Mouse (Mus musculus) activated CD4-positive, CD25-positive, alpha-beta regulatory T cell, adult 9 weeks (primary cell): ENCODE measurements around the gene Col3a1. TPM values are rescaled to one million over a fixed set of nuclear protein-coding genes. Genes with fewer than 3 reads are reported as not detected.

Experiments used
- polyA plus RNA-seq: library from polyadenylated mRNA; unstranded; fragments of 100-300 nt; shearing (Covaris generic); gene quantifications from one replicate; pipeline ENCODE4 v1.2.1, GENCODE M21; 2017

Col3a1 gene
- polyA plus RNA-seq, result not detected

GRCm38 (mm10) chr1:45311388-45311787 is at the start of gene Col3a1:
Col3a1 (plus strand) TSS chr1:45311538.

Other genes starting within 250 kb of the Col3a1 start
- gene Col5a2, start 191.7 kb downstream of the Col3a1 start, polyA plus RNA-seq, result not detected